Mouse (Mus musculus) heart, embryonic 14.5 days (tissue): ENCODE results near the gene Ppp1r37. TPM values are rescaled to one million over a fixed set of nuclear protein-coding genes. Genes with fewer than 3 reads are reported as not detected.
A peak's percentile ranks its signal among the peaks of the same experiment; 100 is the strongest.

Experiments used
- ATAC-seq: fragments of 200-750 bp; cut with Nextera tagmentation; 2 replicates; pipeline ENCODE4 v1.8.0; 2017; ENCODE audit warnings: low read depth, moderate TSS enrichment; ENCODE audit not compliant: insufficient number of reproducible peaks, insufficient read depth, low FRiP score
- H3K27ac ChIP-seq, 2 experiments: fragments of 200-500 bp in 1 of 2; fragments of 300-500 bp in 1 of 2; sonication (generic) in 1 of 2; replicated peaks in 1 of 2; 2 replicates each; pipeline ENCODE4 v1.5.1; 2012 to 2014; ENCODE audit warnings: low read depth in 2 of 2, low read length in 2 of 2, control low read depth in 1 of 2, mild to moderate bottlenecking in 1 of 2, mixed read lengths in 1 of 2; ENCODE audit not compliant: control insufficient read depth in 1 of 2, insufficient read depth in 1 of 2
- H3K27me3 ChIP-seq: fragments of 300-500 bp; sonication (generic); 2 replicates; pipeline ENCODE4 v1.6.1; 2014; ENCODE audit warnings: mild to moderate bottlenecking, low read length, control low read depth; ENCODE audit not compliant: control insufficient read depth, insufficient read depth
- H3K36me3 ChIP-seq: fragments of 300-500 bp; sonication (generic); 2 replicates; pipeline ENCODE4 v1.6.1; 2014; ENCODE audit warnings: mild to moderate bottlenecking, control low read depth, low read length, mixed read lengths; ENCODE audit not compliant: control insufficient read depth, insufficient read depth
- H3K4me1 ChIP-seq, 2 experiments: fragments of 200-500 bp in 1 of 2; fragments of 300-500 bp in 1 of 2; sonication (generic) in 1 of 2; 2 replicates each; pipeline ENCODE4 v1.6.1; 2012 to 2014; ENCODE audit warnings: low read length in 2 of 2, control low read depth in 1 of 2, mixed read lengths in 1 of 2; ENCODE audit not compliant: control insufficient read depth in 2 of 2, insufficient read depth in 2 of 2
- H3K4me2 ChIP-seq: fragments of 300-500 bp; sonication (generic); 2 replicates; pipeline ENCODE4 v1.6.1; 2014; ENCODE audit warnings: mild to moderate bottlenecking, low read length
- H3K4me3 ChIP-seq, 2 experiments: fragments of 200-500 bp in 1 of 2; fragments of 300-500 bp in 1 of 2; sonication (generic) in 1 of 2; 2 replicates each; pipeline ENCODE4 v1.5.1; 2012 to 2014; ENCODE audit warnings: low read length in 2 of 2, mild to moderate bottlenecking in 2 of 2, control low read depth in 1 of 2, low read depth in 1 of 2, moderate library complexity in 1 of 2; ENCODE audit not compliant: control insufficient read depth in 1 of 2, insufficient read depth in 1 of 2
- H3K9ac ChIP-seq: fragments of 300-500 bp; sonication (generic); 2 replicates; pipeline ENCODE4 v1.6.1; 2014; ENCODE audit warnings: mild to moderate bottlenecking, low read length
- H3K9me3 ChIP-seq: fragments of 300-500 bp; sonication (generic); 2 replicates; pipeline ENCODE4 v1.6.1; 2016; ENCODE audit warnings: low read length, control low read depth; ENCODE audit not compliant: control insufficient read depth
- WGBS: fragments of 180-500 bp; shearing (Covaris S2); extraction: QIAGEN DNeasy Blood & Tissue Kit; methylation state at CpG from one replicate; pipeline ENCODE4 v1.1.7; 2014; 5-methylcytosine and 5-hydroxymethylcytosine counted together
- polyA plus RNA-seq: library from polyadenylated mRNA; unstranded; fragments of >200 nt; fragmentation: Nextera tagmentation; extraction: Ambion mirVana; gene quantifications from 2 replicates; pipeline ENCODE4 v1.2.1, GENCODE M21; 2014

Ppp1r37 gene
- polyA plus RNA-seq, 1 experiment from 2014 or later, result 5.3 TPM

- no peaks in the 10 kb centered on the region for H3K36me3 ChIP-seq
- no peak overlapping the region for H3K27ac ChIP-seq
- no peak overlapping the region for H3K4me2 ChIP-seq
- WGBS, result 56% methylated on average over 20 of the region's 20 CpGs
- H3K27me3 ChIP-seq, result peaks cover 11% of the 10 kb centered on the region
- H3K9me3 ChIP-seq, result no peaks in the 10 kb centered on the region
- no peak overlapping the region for H3K9ac ChIP-seq
- H3K4me3 ChIP-seq, result no peak overlapping the region
- no peak for ATAC-seq
- H3K4me1 ChIP-seq, result peaks cover 3% of the 10 kb centered on the region in 2 experiments; a peak in 1 of 4 replicates
These were observed 67.2 kb downstream of the Ppp1r37 start for GRCm38 (mm10) chr7:19495521-19496213.

- Histone ChIP-seq H3K9me3 (no peaks in the 10 kb centered on the region), H3K27ac (no peak overlapping the region), H3K4me3 (no peak overlapping the region), H3K4me1 (peaks cover 3% of the 10 kb centered on the region in 2 experiments; a peak in 1 of 4 replicates), H3K4me2 (no peak overlapping the region), H3K36me3 (no peaks in the 10 kb centered on the region), H3K9ac (no peak overlapping the region), H3K27me3 (peaks cover 17% of the 10 kb centered on the region)
- no peak for ATAC-seq
- WGBS, result 77% methylated on average over 25 of the region's 25 CpGs
These were observed 68.0 kb downstream of the Ppp1r37 start for GRCm38 (mm10) chr7:19494751-19495474.

GRCm38 (mm10) chr7:19491731-19492130 is 71.1 kb downstream of the Ppp1r37 start:
- H3K4me3 ChIP-seq, result peak overlapping the region; percentile 14 to 16; a peak in 2 of 4 replicates
- peaks cover 44% of the 10 kb centered on the region for H3K27me3 ChIP-seq
- WGBS, result 2% methylated on average over 26 of the region's 26 CpGs
- H3K27ac ChIP-seq, result no peak overlapping the region; a peak in 1 of 4 replicates
- H3K36me3 ChIP-seq, result no peaks in the 10 kb centered on the region
- no peak for ATAC-seq
- H3K9ac ChIP-seq, result peak overlapping the region; percentile 51; the same call in 1 of the 2 replicates
- no peaks in the 10 kb centered on the region for H3K9me3 ChIP-seq
- H3K4me2 ChIP-seq, result peak overlapping the region; percentile 60
- H3K4me1 ChIP-seq, result peaks cover 3 to 7% of the 10 kb centered on the region in 2 experiments; a peak in 2 of 4 replicates

- peaks cover 44% of the 10 kb centered on the region for H3K27me3 ChIP-seq
- peaks cover 3 to 7% of the 10 kb centered on the region in 2 experiments; a peak in 2 of 4 replicates for H3K4me1 ChIP-seq
- no peak overlapping the region for H3K27ac ChIP-seq
- peak overlapping the region; percentile 45; the same call in 1 of the 2 replicates for H3K9ac ChIP-seq
- H3K9me3 ChIP-seq, result no peaks in the 10 kb centered on the region
- no peak for ATAC-seq
- H3K36me3 ChIP-seq, result no peaks in the 10 kb centered on the region
- H3K4me2 ChIP-seq, result peak overlapping the region; percentile 44
- peak overlapping the region; percentile 13 to 14; a peak in 2 of 4 replicates for H3K4me3 ChIP-seq
- 20% methylated on average over 28 of the region's 31 CpGs for WGBS
These were observed 73.4 kb downstream of the Ppp1r37 start for GRCm38 (mm10) chr7:19489525-19489924.

- peaks cover 2 to 4% of the 10 kb centered on the region in 2 experiments; a peak in 2 of 4 replicates for H3K4me1 ChIP-seq
- peaks cover 41% of the 10 kb centered on the region for H3K27me3 ChIP-seq
- no peak overlapping the region for H3K9ac ChIP-seq
- no peaks in the 10 kb centered on the region for H3K9me3 ChIP-seq
- no peak overlapping the region for H3K27ac ChIP-seq
- H3K4me3 ChIP-seq, result no peak overlapping the region
- no peaks in the 10 kb centered on the region for H3K36me3 ChIP-seq
- 65% methylated on average over 7 of the region's 7 CpGs for WGBS
- H3K4me2 ChIP-seq, result no peak overlapping the region
- no peak for ATAC-seq
These were observed 76.3 kb downstream of the Ppp1r37 start for GRCm38 (mm10) chr7:19486549-19486948.

- Histone ChIP-seq H3K9me3 (no peaks in the 10 kb centered on the region), H3K4me1 (peaks cover 0 to 4% of the 10 kb centered on the region in 2 experiments; a peak in 1 of 4 replicates), H3K4me3 (no peak overlapping the region), H3K27ac (no peak overlapping the region), H3K27me3 (peaks cover 31% of the 10 kb centered on the region), H3K36me3 (no peaks in the 10 kb centered on the region), H3K9ac (no peak overlapping the region), H3K4me2 (no peak overlapping the region)
- no peak for ATAC-seq
- 70% methylated on average over 1 of the region's 1 CpGs for WGBS
These were observed 77.4 kb downstream of the Ppp1r37 start for GRCm38 (mm10) chr7:19485488-19485887.

GRCm38 (mm10) chr7:19483281-19483680 is 79.6 kb downstream of the Ppp1r37 start:
- Histone ChIP-seq H3K4me1 (no peaks in the 10 kb centered on the region), H3K4me2 (no peak overlapping the region), H3K36me3 (no peaks in the 10 kb centered on the region), H3K4me3 (no peak overlapping the region), H3K27me3 (peaks cover 10% of the 10 kb centered on the region), H3K27ac (no peak overlapping the region), H3K9me3 (no peaks in the 10 kb centered on the region), H3K9ac (no peak overlapping the region)
- no peak for ATAC-seq
- 83% methylated on average over 8 of the region's 8 CpGs for whole genome bisulfite sequencing
